8 mouse cellular contexts compared by ENCODE assay signal in the genomic region with DNA sequence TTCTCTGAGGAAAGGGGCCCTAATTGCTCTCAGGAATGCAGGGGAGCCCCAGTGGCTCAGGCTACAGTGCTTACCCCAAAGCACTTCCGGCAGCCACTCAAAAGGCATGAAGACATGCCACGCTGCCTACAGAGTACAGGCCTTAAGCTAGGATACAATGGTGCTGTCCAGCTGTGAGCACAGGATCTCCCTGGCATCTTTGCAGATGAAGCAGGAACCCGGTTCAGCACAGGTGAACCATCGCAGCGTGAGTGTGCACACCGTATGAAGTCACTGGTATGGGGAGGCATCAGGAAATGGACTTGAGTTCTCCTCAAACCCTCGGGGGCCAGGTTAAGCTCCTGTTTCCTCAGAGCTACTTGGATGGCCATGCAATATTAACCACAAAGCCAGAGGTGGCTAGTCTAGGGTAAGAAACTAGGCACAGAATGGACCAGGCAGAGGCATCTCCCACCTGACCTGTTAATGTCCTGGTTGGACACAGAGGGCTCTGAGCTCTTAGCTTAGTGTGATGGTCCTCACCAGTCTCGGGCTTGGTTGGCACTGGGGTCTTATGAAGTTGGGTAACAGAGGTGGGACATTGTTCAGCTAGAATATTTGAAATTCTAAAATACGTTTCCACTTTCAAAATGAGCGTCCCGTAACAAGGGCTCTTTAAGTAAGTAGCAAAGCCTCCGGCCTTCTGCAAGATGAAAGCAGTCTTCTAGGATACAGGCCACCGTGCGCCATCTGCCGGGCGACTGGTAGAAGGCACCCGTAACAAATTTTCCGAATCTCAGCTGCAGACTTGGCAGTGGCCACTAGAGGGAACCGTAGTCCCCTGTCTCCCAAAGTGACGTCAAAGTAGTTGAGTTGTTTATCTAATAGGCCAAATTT.
A peak's percentile ranks its signal among the peaks of the same experiment; 100 is the strongest.
DNase-seq lines count a peak whose midpoint lies in the region; ATAC-seq and TF ChIP-seq lines count a peak whose summit lies in the region.

No protein-coding gene starts in this region.

- no peaks in the 10 kb centered on the region for H3K4me1 ChIP-seq in intestine, postnatal 0 days (replicated peaks; ENCODE audit: control insufficient read depth, insufficient read depth, low read length)
- H3K4me1 ChIP-seq in midbrain, embryonic 12.5 days: no peaks in the 10 kb centered on the region

- peak; percentile 69 for ATAC-seq in intestine, postnatal 0 days
- ATAC-seq in midbrain, embryonic 12.5 days (ENCODE audit: low FRiP score, low read depth): peak; percentile 69

- TF ChIP-seq CTCF in intestine, postnatal 0 days (IDR thresholded peaks at IDR 0.05; ENCODE audit: low read depth): peak; percentile 98

- no peaks in the 10 kb centered on the region for H3K9me3 ChIP-seq in intestine, postnatal 0 days (ENCODE audit: control insufficient read depth)
- H3K9me3 ChIP-seq in midbrain, embryonic 12.5 days: no peaks in the 10 kb centered on the region

- H3K36me3 ChIP-seq in intestine, postnatal 0 days (ENCODE audit: control insufficient read depth, insufficient read depth): no peaks in the 10 kb centered on the region
- no peaks in the 10 kb centered on the region for H3K36me3 ChIP-seq in midbrain, embryonic 12.5 days

- DNase-seq in adrenal gland, adult 8-10 months: peak; percentile 76
- DNase-seq in embryo, embryonic 11 days: peak; percentile 88
- DNase-seq in gastrocnemius, postnatal 25 days: peak; percentile 70
- peak; percentile 93 to 94 for DNase-seq in left cerebral cortex, postnatal 25 days (ENCODE audit: low spot score in 2 of 2)
- peak; percentile 64 for DNase-seq in skeletal muscle tissue, adult 2 months (ENCODE audit: low read depth, low spot score)
- DNase-seq in yolk sac, embryonic 10.5 days (ENCODE audit: low spot score): peak; percentile 67

- no peaks in the 10 kb centered on the region for H3K27me3 ChIP-seq in intestine, postnatal 0 days (replicated peaks; ENCODE audit: control insufficient read depth, insufficient read depth, low read length)
- no peaks in the 10 kb centered on the region for H3K27me3 ChIP-seq in midbrain, embryonic 12.5 days

- no peak overlapping the region for H3K9ac ChIP-seq in intestine, postnatal 0 days (ENCODE audit: low read depth, low read length)
- H3K9ac ChIP-seq in midbrain, embryonic 12.5 days (replicated peaks): no peak overlapping the region

- intact Hi-C loops in left cerebral cortex, postnatal 25 days (cut with DNase I): no loop called here

- no peak overlapping the region for H3K27ac ChIP-seq in intestine, postnatal 0 days (ENCODE audit: low read depth, low read length)
- no peak overlapping the region for H3K27ac ChIP-seq in midbrain, embryonic 12.5 days (replicated peaks)

- no peak overlapping the region for H3K4me3 ChIP-seq in intestine, postnatal 0 days (ENCODE audit: low read depth, low read length)
- H3K4me3 ChIP-seq in midbrain, embryonic 12.5 days: no peak overlapping the region

- 35% methylated on average over 20 of the region's 20 CpGs for WGBS in intestine, postnatal 0 days
- WGBS in midbrain, embryonic 12.5 days: 37% methylated on average over 20 of the region's 20 CpGs

- no peak overlapping the region for H3K4me2 ChIP-seq in intestine, postnatal 0 days (replicated peaks; ENCODE audit: low read depth)
- H3K4me2 ChIP-seq in midbrain, embryonic 12.5 days (replicated peaks): no peak overlapping the region
